In genomic region chr11:69267341-69267740, GRCm38 (mm10) we compare ENCODE assay signal across 9 mouse cellular contexts. TPM values are rescaled to one million over a fixed set of nuclear protein-coding genes. Genes with fewer than 3 reads are reported as not detected.
DNase-seq lines count a peak whose midpoint lies in the region; TF ChIP-seq lines count a peak whose summit lies in the region.
"Had no signal": no experiment of that assay in that cellular context is flagged by ENCODE, and none has a peak within 500 bp of the region (broad histone marks: within the 10 kb centered on the region; RNA-seq: fewer than 3 reads in every experiment).

No protein-coding gene starts in this region.

- DNase-seq in left cerebral cortex, postnatal 4 days, result peak; percentile 15
- DNase-seq in left cerebral cortex, adult 18-20 months (ENCODE audit: low spot score in 2 of 2), result no peak
- peak; percentile 74 for DNase-seq in MEL (ENCODE audit: low read depth, low spot score)
- peak; percentile 36 for DNase-seq in lung, postnatal 10 days
- no peak for DNase-seq in ovary, postnatal 10 days (ENCODE audit: low spot score)
- no peak for DNase-seq in frontal cortex, postnatal 10 days (ENCODE audit: low spot score in 2 of 2)

- TF ChIP-seq POLR2A in MEL (IDR thresholded peaks at IDR 0.05; ENCODE audit: control insufficient read depth in 1 of 2, insufficient read depth in 1 of 2, low read depth in 1 of 2, low read length in 2 of 2, poor library complexity in 1 of 2), result no peak
- TF ChIP-seq POLR2A in cortical plate, adult 2 months (IDR thresholded peaks at IDR 0.05; ENCODE audit: extremely low read depth, insufficient read depth, low read length), result no peak

- no peaks in the 10 kb centered on the region for H3K4me1 ChIP-seq in MEL (ENCODE audit: control insufficient read depth in 1 of 2, insufficient read depth in 2 of 2, low read length in 2 of 2)
- H3K4me1 ChIP-seq in cortical plate, adult 2 months (ENCODE audit: control insufficient read depth, insufficient read depth, low read length), result peaks cover 4% of the 10 kb centered on the region; the same call in 1 of the 2 replicates

- TF ChIP-seq RAD21 in MEL (IDR thresholded peaks at IDR 0.05; ENCODE audit: low read depth, low read length), result peak; percentile 92

- no peaks in the 10 kb centered on the region for H3K9me3 ChIP-seq in MEL (replicated peaks; ENCODE audit: insufficient read depth, low read length)

- H3K9ac ChIP-seq in MEL (ENCODE audit: control insufficient read depth, low read depth, low read length, poor library complexity, severe bottlenecking), result no peak overlapping the region

- H3K79me2 ChIP-seq in MEL (ENCODE audit: control insufficient read depth, insufficient read depth, low read length, poor library complexity), result no peaks in the 10 kb centered on the region

- no peak overlapping the region for H3K4me3 ChIP-seq in MEL (ENCODE audit: control insufficient read depth in 1 of 2, insufficient read depth in 1 of 2, low read depth in 2 of 2, low read length in 2 of 2)
- no peak overlapping the region for H3K4me3 ChIP-seq in cortical plate, adult 2 months (ENCODE audit: insufficient read depth, low read length)
- H3K4me3 ChIP-seq: erythroblast, embryonic 14.5 days had no signal

- no peak overlapping the region for H3K27ac ChIP-seq in MEL (ENCODE audit: control insufficient read depth, low read depth, low read length)
- no peak overlapping the region for H3K27ac ChIP-seq in cortical plate, adult 2 months (ENCODE audit: insufficient read depth, low read length)

- TF ChIP-seq EP300 in MEL (IDR thresholded peaks at IDR 0.05; ENCODE audit: low read depth in 1 of 2, low read length in 2 of 2), result no peak

- TF ChIP-seq CTCF in MEL (IDR thresholded peaks at IDR 0.05 in 2 of 3, conservative IDR thresholded peaks at IDR 0.05 in 1 of 3; ENCODE audit: control insufficient read depth in 1 of 3, insufficient read depth in 1 of 3, low read depth in 2 of 3, low read length in 3 of 3, poor library complexity in 1 of 3, severe bottlenecking in 1 of 3), result peak; percentile 49 to 84 (median 64)
- TF ChIP-seq CTCF in cortical plate, adult 2 months (IDR thresholded peaks at IDR 0.05; ENCODE audit: extremely low read depth, insufficient read depth, low read length), result peak; percentile 52

- H3K36me3 ChIP-seq in MEL (ENCODE audit: control insufficient read depth in 1 of 2, insufficient read depth in 2 of 2, low read length in 2 of 2), result no peaks in the 10 kb centered on the region

- peaks cover 2 to 10% of the 10 kb centered on the region in 2 experiments for H3K27me3 ChIP-seq in MEL (ENCODE audit: control insufficient read depth in 1 of 2, insufficient read depth in 2 of 2, low read length in 2 of 2)

- intact Hi-C loops in left cerebral cortex, postnatal 4 days (cut with DNase I), result loop anchor here (5.0 kb wide), 1 partner anchor 245 kb away; no protein-coding TSS in a partner anchor

TF ChIP-seq in MEL, 35 proteins besides CTCF, POLR2A, EP300 and RAD21:
- TF ChIP-seq JUND (IDR thresholded peaks at IDR 0.05; ENCODE audit: low read depth, low read length) (no peak), ZNF384 (IDR thresholded peaks at IDR 0.05; ENCODE audit: low read depth, low read length) (peak; percentile 79), SMC3 (IDR thresholded peaks at IDR 0.05; ENCODE audit: low read depth, low read length) (peak; percentile 80), ZMIZ1 (IDR thresholded peaks at IDR 0.05; ENCODE audit: low read depth, low read length) (no peak), MYC (IDR thresholded peaks at IDR 0.05; ENCODE audit: low read depth, low read length) (no peak), MEF2A (IDR thresholded peaks at IDR 0.05; ENCODE audit: extremely low read depth, insufficient replicate concordance, low read depth, low read length, poor library complexity, severe bottlenecking) (no peak), GATA1 (IDR thresholded peaks at IDR 0.05; ENCODE audit: low read depth, low read length) (no peak), ZC3H11A (IDR thresholded peaks at IDR 0.05; ENCODE audit: low read depth, low read length) (peak; percentile 73), TAL1 (IDR thresholded peaks at IDR 0.05; ENCODE audit: low read length) (no peak), SIN3A (IDR thresholded peaks at IDR 0.05; ENCODE audit: low read length) (no peak)

RNA-seq across cellular contexts. Expression of gene Gucy2e, which starts 30.5 kb away (rescaled TPM):
- under 1 TPM; 0.52 to 0.87 TPM for total RNA-seq in left cerebral cortex, postnatal 4 days (2021)
- 1 to 10 TPM; 1.2 TPM for total RNA-seq in left cerebral cortex, adult 18-20 months (2021)
- not detected in 2 replicates for total RNA-seq in MEL (2012; rRNA removed)
- polyA plus RNA-seq in MEL (2012; ENCODE audit: insufficient read depth in 1 of 2, insufficient read length in 2 of 2, low read depth in 1 of 2, low replicate concordance in 2 of 2, missing spikeins in 1 of 2), result not detected
- polyA plus RNA-seq in cortical plate, adult 2 months (2012; rRNA removed), result 1.6 TPM in 2 replicates
- polyA plus RNA-seq: erythroblast, embryonic 14.5 days; macrophage had no signal

RNA-seq across cellular contexts. Expression of gene Cntrob, which starts 56.2 kb away (rescaled TPM):
- 10 to 100 TPM; 23.9 to 25.2 TPM for total RNA-seq in left cerebral cortex, postnatal 4 days (2021)
- total RNA-seq in left cerebral cortex, adult 18-20 months (2021), result 10 to 100 TPM; 15.2 to 25.0 TPM
- 16.5 and 17.8 TPM in 2 replicates for total RNA-seq in MEL (2012; rRNA removed)
- 10 to 100 TPM in 1 of 2 experiments, not detected in 1; 38.3 TPM for polyA plus RNA-seq in MEL (2012; ENCODE audit: insufficient read depth in 1 of 2, insufficient read length in 2 of 2, low read depth in 1 of 2, low replicate concordance in 2 of 2, missing spikeins in 1 of 2)
- polyA plus RNA-seq in cortical plate, adult 2 months (2012; rRNA removed), result 25.4 and 32.3 TPM in 2 replicates

RNA-seq across cellular contexts. Expression of gene Trappc1, which starts 56.4 kb away (rescaled TPM):
- total RNA-seq in left cerebral cortex, postnatal 4 days (2021), result 10 to 100 TPM; 67.1 to 69.1 TPM
- total RNA-seq in left cerebral cortex, adult 18-20 months (2021), result 10 to 100 TPM; 53.2 to 59.5 TPM
- total RNA-seq in MEL (2012; rRNA removed), result 57.6 and 58.6 TPM in 2 replicates
- 10 to 100 TPM in 1 of 2 experiments, not detected in 1; 89.8 TPM for polyA plus RNA-seq in MEL (2012; ENCODE audit: insufficient read depth in 1 of 2, insufficient read length in 2 of 2, low read depth in 1 of 2, low replicate concordance in 2 of 2, missing spikeins in 1 of 2)
- polyA plus RNA-seq in cortical plate, adult 2 months (2012; rRNA removed), result 73.9 and 77.0 TPM in 2 replicates

RNA-seq across cellular contexts. Expression of gene Kcnab3, which starts 58.7 kb away (rescaled TPM):
- 10 to 100 TPM in 1 of 2 experiments, 1 to 10 TPM in 1; 8.8 to 12.6 TPM for total RNA-seq in left cerebral cortex, postnatal 4 days (2021)
- total RNA-seq in left cerebral cortex, adult 18-20 months (2021), result 100 to 1,000 TPM in 1 of 2 experiments, 10 to 100 TPM in 1; 75.3 to 102 TPM
- 3.0 and 3.8 TPM in 2 replicates for total RNA-seq in MEL (2012; rRNA removed)
- polyA plus RNA-seq in MEL (2012; ENCODE audit: insufficient read depth in 1 of 2, insufficient read length in 2 of 2, low read depth in 1 of 2, low replicate concordance in 2 of 2, missing spikeins in 1 of 2), result 1 to 10 TPM in 1 of 2 experiments, not detected in 1; 6.2 TPM
- polyA plus RNA-seq in cortical plate, adult 2 months (2012; rRNA removed), result 96.5 and 106 TPM in 2 replicates
- polyA plus RNA-seq: erythroblast, embryonic 14.5 days had no signal

Comparison
In these comparisons a context has a peak if more than half of its experiments do, and no peak if none do; other contexts are left out.
1. DNase-seq: peak in left cerebral cortex, postnatal 4 days (single experiment), MEL (single experiment) and lung, postnatal 10 days (single experiment); none in left cerebral cortex, adult 18-20 months (0 of 2), ovary, postnatal 10 days (single experiment) and frontal cortex, postnatal 10 days (0 of 2).